Mouse (Mus musculus): ENCODE measurements around the gene Ssbp2. TPM values are rescaled to one million over a fixed set of nuclear protein-coding genes. Genes with fewer than 3 reads are reported as not detected.

The Ssbp2 gene
- polyA plus RNA-seq (2012), result 17.7 and 22.4 TPM in 2 replicates

GRCm38 (mm10) chr13:91459896-91460620 lies at the start of gene Ssbp2:
Gene Ssbp2, plus strand, starts transcription at chr13:91460283.

GRCm38 (mm10) chr13:91741280-91742047 lies 281.4 kb downstream of the Ssbp2 start, which contains the start of gene Acot12:
Gene Acot12, plus strand, starts transcription at chr13:91741512.

Other genes starting within 250 kb of the Ssbp2 start
- 0.13 and 0.33 TPM in 2 replicates for gene Atg10, start 236.3 kb upstream of the Ssbp2 start, polyA plus RNA-seq (2012)